Mouse (Mus musculus) G1E (cell line): Measurements from ENCODE around the gene Samd15.

Experiments used
- CTCF ChIP-seq: IDR thresholded peaks from 2 replicates; pipeline ENCODE4 v1.5.1; 2012; ENCODE audit warnings: low read depth, low read length, inconsistent platforms, mixed read lengths
- GATA1 ChIP-seq: IDR thresholded peaks from 2 replicates; pipeline ENCODE4 v1.6.1; 2012; ENCODE audit warnings: borderline replicate concordance, low read length, inconsistent platforms, mixed read lengths
- GATA2 ChIP-seq: IDR thresholded peaks from 2 replicates; pipeline ENCODE4 v1.6.1; 2012; ENCODE audit warnings: low read depth, low read length, inconsistent platforms, borderline replicate concordance
- TAL1 ChIP-seq: conservative IDR thresholded peaks from 2 replicates; pipeline ENCODE4 v1.6.1; 2012; ENCODE audit warnings: low read depth, low read length, inconsistent platforms, mixed read lengths

DNA sequence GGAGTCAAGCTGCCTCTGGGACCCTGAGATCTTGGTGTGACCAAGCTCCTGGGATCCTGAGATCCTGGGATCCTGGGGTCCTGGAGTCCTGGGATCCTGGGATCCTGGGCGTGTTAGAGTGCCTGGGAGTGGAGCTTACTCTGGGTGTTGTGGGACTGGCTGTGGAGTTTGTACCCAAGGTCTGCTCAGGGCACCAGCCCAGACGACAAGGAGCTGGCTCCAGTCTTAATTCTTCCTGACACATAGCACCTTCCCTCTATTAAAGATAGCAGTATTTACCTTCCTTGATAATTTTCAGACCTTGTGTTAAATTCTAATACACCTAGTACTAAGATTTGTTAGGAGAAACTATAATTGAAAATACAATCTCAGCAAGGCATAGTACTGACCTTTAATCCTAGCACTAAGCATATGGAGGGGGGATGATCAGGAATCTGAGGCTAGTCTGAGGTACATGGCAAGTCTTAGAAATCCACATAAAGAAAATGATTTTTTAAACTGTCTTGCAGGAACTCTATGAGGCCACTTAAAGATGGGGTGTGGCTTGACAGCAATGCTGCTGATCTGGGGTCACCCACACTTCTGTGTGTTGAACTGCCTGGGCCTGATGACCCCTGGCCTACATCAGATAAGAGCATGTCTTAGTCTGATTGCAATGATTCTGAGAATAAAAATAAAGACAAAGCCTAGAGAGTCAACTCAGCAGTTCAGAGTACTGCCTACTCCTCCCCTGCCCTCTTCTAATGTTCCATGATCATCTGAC lies 13.5 kb downstream of the Samd15 start:
- TF ChIP-seq TAL1 (no peak), CTCF (no peak), GATA1 (no peak), GATA2 (no peak)
